Mouse (Mus musculus) heart, postnatal 0 days (tissue): ENCODE results near the gene Sema3e.

ENCODE experiments used
- CTCF ChIP-seq: IDR thresholded peaks from 2 replicates; pipeline ENCODE4 v1.5.1; 2016; ENCODE audit warnings: antibody characterized with exemption, control low read depth, low read depth
- EP300 ChIP-seq: IDR thresholded peaks from 2 replicates; pipeline ENCODE4 v1.6.1; 2016; ENCODE audit warnings: antibody characterized with exemption, low read depth

DNA sequence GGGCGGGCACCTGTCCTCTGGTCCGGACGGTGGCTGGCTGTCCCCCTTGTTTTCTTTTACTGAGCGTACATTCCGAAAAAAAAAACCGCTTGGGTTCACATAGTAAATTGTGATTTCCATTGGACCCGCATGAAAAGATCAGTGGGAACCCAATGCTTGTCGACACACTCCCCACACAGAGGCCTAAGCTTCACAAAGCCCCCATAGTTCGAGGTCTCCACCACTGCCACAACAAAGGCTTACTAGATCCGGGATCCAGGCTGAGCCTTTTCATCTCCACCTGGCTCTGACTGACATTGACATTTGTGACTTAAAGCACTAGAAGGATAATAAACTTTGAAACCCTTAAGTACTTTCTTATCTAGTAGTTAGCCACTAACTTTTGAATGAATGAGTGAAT, 155.5 kb downstream of the Sema3e start:
- no peak for TF ChIP-seq CTCF
- no peak for TF ChIP-seq EP300
